Mouse (Mus musculus): ENCODE results near the gene Btbd9. TPM values are rescaled to one million over a fixed set of nuclear protein-coding genes. Genes with fewer than 3 reads are reported as not detected.

Btbd9 gene
- polyA plus RNA-seq (2012): 64.8 and 74.8 TPM in 2 replicates

DNA sequence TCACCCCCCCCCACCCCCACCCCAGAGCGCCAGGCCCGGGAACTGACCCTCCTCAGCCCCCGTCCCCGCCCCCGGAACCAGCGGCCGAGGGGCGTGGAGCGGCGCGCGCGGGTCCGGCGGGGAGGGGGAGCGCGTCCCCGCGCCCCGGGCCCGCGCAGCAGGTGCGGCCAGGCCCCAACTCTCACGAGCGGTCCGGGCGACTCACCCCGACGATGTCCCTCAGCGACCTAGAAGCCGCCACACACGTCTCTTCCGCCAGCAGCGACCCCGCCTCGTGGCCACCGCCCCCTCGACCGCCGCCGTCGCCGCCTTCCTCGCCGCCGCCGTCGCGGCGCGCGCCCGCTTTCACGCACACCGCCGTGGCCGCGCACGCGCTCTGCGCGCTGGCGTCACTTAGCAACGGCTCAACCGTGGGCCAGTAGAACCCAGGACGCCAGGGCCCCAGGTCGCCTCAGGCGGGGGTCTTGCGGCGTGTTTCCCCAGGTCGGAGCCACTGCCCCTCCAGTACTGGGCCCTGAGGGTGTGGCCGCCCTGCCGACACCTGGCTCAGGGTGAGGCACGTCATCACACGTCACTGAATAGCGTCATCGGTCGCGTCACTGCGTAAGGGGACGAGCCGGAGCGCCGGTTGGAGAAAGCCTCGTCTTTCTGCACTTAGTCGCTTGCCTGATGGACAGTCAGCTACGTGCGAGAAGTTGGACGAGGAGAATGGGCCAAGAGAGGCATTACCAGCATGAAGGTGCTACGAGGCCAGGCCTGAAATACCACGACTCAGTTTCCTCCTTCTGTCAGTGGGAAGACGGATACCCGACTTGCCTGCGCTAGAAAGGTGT is at the start of gene Btbd9:
Gene Btbd9, minus strand, starts transcription at position 548 of the 833 bp plus-strand sequence.

GRCm38 (mm10) chr17:30624132-30624531 is 47.8 kb upstream of the Btbd9 start, which contains the start of gene Dnah8:
Gene Dnah8 (plus strand): TSS chr17:30624354.

Other genes starting within 250 kb of the Btbd9 start
- gene Dnah8, start 47.9 kb upstream of the Btbd9 start, polyA plus RNA-seq (2012): 6.2 and 6.6 TPM in 2 replicates
- gene Glo1, start 50.4 kb upstream of the Btbd9 start, polyA plus RNA-seq (2012): 19.7 and 21.3 TPM in 2 replicates

Measured in megakaryocyte-erythroid progenitor cell, adult 5 weeks (primary cell).